Mouse (Mus musculus) forebrain, embryonic 10.5 days (tissue): ENCODE measurements around the gene Stk40. TPM values are rescaled to one million over a fixed set of nuclear protein-coding genes. Genes with fewer than 3 reads are reported as not detected.
"Not testable (repeated sequence)": the region's sequence is repeated elsewhere in the genome, so short reads cannot be mapped to it uniquely, and the experiment has no call there.

Experiments used
- DNase-seq: peaks from one replicate; pipeline ENCODE4 v3.0.0-alpha.2; 2017; ENCODE audit warnings: low spot score; ENCODE audit errors: extremely low spot score
- H3K27ac ChIP-seq: fragments of 300-500 bp; sonication (generic); 2 replicates; pipeline ENCODE4 v1.5.1; 2016; ENCODE audit warnings: mild to moderate bottlenecking
- H3K27me3 ChIP-seq: fragments of 300-500 bp; sonication (generic); 2 replicates; pipeline ENCODE4 v1.6.1; 2016; ENCODE audit warnings: mild to moderate bottlenecking; ENCODE audit not compliant: poor library complexity, severe bottlenecking
- H3K36me3 ChIP-seq: fragments of 300-500 bp; sonication (generic); replicated peaks from 2 replicates; pipeline ENCODE4 v1.6.1; 2016; ENCODE audit warnings: mild to moderate bottlenecking, moderate library complexity
- H3K4me1 ChIP-seq: fragments of 300-500 bp; sonication (generic); 2 replicates; pipeline ENCODE4 v1.6.1; 2016
- H3K4me3 ChIP-seq: fragments of 300-500 bp; sonication (generic); 2 replicates; pipeline ENCODE4 v1.5.1; 2016; ENCODE audit warnings: mild to moderate bottlenecking, moderate library complexity
- H3K9me3 ChIP-seq: fragments of 300-500 bp; sonication (generic); 2 replicates; pipeline ENCODE4 v1.6.1; 2016; ENCODE audit warnings: mild to moderate bottlenecking, moderate library complexity
- WGBS: fragments of 180-500 bp; shearing (Covaris S2); methylation state at CpG from one replicate; pipeline ENCODE4 v1.1.7; 2016; 5-methylcytosine and 5-hydroxymethylcytosine counted together
- polyA plus RNA-seq: library from polyadenylated mRNA; unstranded; fragments of >200 nt; fragmentation: Nextera tagmentation; extraction: Ambion mirVana; gene quantifications from 2 replicates; pipeline ENCODE4 v1.2.1, GENCODE M21; 2016

Gene Stk40
- polyA plus RNA-seq, 1 experiment from 2014 or later: 43.7 TPM

DNA sequence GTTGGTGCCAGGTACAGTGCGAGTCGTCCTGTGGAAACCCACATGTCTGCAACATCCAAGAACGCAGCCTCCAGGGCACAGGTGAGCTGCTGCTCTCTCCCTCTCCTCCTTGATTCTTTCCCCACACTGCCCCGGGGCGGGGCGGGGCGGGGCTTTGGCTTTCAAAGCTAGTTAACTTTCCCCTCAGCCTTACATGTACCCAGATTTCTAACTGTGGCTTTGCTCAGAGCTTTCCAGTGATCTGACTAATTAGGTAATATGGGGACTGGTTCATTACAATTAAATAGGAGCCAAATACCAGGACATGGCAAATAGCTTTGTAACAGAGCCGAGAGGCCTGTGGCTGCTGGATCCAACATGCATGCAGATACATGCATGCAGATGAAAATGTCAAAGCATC, 19.4 kb upstream of the Stk40 start:
- 78% methylated on average over 8 of the region's 8 CpGs for WGBS

DNA sequence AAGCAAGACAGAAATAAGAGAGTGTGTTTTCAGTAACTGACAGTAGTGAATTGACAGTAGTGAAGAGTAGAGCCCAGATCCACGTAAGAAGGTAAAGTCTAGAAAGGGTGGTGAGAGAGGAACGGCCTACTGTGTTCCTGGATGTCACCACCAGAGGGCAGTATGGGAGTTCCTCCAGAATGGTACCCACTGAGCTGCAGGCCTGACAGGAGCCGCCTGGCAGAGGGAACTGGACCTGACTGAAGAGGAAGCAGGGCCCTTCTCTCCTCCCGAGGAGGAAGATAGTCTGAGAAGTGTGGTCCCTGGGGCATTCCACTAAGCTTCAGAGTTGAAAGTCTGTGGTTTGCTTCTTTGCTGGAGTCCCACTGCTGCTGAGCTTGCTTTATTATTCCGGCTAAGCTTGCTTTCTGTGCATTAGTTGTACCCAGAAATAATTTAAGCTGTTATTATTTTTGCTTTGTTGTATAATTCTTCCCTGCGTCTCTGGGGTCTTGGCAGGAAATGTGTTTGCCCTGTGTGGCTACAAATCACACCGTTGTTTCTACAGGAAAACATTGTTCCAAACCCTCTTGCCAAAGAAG, 17.7 kb upstream of the Stk40 start:
- Histone ChIP-seq H3K9me3 (no peaks in the 10 kb centered on the region), H3K4me3 (no peak overlapping the region), H3K4me1 (0 out of 2 replicates have a peak, but pooled peaks cover 3% of the 10 kb centered on the region), H3K36me3 (peaks cover 26% of the 10 kb centered on the region), H3K27ac (no peak overlapping the region), H3K27me3 (no peaks in the 10 kb centered on the region)
- DNase-seq: peak; percentile 79
- 39% methylated on average over 7 of the region's 7 CpGs for WGBS

More for the DNA sequence above, 19.4 kb upstream of the Stk40 start:
- H3K27me3 ChIP-seq: no peaks in the 10 kb centered on the region
- 0 out of 2 replicates have a peak, but pooled peaks cover 3% of the 10 kb centered on the region for H3K4me1 ChIP-seq
- H3K27ac ChIP-seq: no peak overlapping the region
- no peak for DNase-seq
- no peaks in the 10 kb centered on the region for H3K9me3 ChIP-seq
- peaks cover 26% of the 10 kb centered on the region for H3K36me3 ChIP-seq
- no peak overlapping the region for H3K4me3 ChIP-seq

DNA sequence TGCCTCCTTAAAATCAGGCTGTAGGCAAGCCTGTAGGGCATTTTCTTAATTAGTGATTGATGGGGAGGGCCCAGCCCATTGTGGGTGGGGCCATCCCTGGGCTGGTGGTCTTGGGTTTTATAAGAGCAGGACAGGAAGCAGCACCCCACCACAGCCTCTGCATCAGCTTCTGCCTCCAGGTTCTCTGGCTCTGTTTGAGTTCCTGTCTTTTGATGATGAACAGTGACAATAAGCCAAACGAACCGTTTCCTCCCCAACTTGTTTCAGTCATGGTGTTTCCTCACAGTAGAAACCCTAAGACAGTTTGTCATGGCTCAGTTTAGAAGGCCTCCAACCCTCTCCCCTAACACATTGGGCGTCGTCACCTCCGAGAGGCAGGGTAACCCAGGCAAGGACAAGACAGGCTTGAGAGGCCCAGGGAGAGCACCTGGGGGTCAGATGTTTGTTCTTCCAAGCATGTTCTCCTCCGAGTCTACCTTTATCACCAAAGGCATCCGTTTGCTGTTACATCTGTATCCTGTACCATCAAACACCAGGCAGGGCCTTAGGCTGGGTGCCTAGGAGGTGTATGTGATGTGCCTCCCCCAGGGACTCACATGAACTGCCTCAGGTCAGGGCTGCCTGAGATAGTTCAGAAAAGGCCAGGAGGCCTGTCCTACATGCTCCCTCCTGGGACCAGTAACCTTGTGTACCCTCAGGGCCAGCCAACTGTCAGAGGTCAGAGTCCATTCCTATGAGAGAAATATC, 13.5 kb upstream of the Stk40 start:
- no peaks in the 10 kb centered on the region for H3K27me3 ChIP-seq
- H3K36me3 ChIP-seq: peaks cover 5% of the 10 kb centered on the region; the same call in 1 of the 2 replicates
- no peak overlapping the region for H3K4me3 ChIP-seq
- 89% methylated on average over 7 of the region's 7 CpGs for WGBS
- no peak overlapping the region for H3K27ac ChIP-seq
- 0 out of 2 replicates have a peak, but pooled peaks cover 3% of the 10 kb centered on the region for H3K4me1 ChIP-seq
- H3K9me3 ChIP-seq: no peaks in the 10 kb centered on the region
- DNase-seq: no peak

DNA sequence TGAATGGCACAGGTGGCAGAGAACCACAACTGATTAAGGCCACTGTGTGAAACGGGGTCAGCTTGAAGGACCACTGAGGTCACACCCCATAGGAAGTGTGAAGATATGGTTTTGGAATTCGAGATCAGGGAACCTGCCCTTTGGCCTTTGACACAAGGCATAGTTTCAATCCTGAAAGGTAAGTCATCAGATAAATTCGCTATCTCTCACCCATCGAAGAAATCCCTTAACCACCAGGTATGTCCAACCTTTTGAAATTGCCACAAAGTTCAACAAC, 13.0 kb upstream of the Stk40 start:
- Histone ChIP-seq H3K9me3 (no peaks in the 10 kb centered on the region), H3K4me1 (0 out of 2 replicates have a peak, but pooled peaks cover 3% of the 10 kb centered on the region)
- 90% methylated on average over 4 of the region's 4 CpGs for WGBS

DNA sequence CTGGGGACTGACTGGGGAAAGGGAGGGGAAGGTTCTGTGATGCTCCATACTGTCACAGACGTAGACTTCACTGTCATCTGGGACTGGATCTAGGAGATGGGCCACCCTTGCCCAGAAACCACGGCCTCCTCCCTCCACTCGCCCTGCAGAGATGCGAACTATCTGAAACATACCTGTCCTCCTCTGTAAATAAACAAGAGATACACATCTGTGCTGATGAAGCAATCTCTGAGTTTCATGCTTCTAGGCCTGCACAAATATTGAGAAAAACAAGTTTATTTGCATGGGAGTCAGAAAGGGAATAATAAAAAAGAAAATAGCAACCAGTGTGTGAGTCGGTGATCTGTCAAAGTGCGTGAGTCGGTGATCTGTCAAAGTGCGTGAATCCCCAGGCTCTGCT, 11.9 kb upstream of the Stk40 start:
- Histone ChIP-seq H3K36me3 (peaks cover 5% of the 10 kb centered on the region; the same call in 1 of the 2 replicates), H3K4me3 (no peak overlapping the region), H3K9me3 (no peaks in the 10 kb centered on the region), H3K27me3 (no peaks in the 10 kb centered on the region), H3K27ac (no peak overlapping the region), H3K4me1 (peaks cover 6% of the 10 kb centered on the region)
- WGBS: 88% methylated on average over 8 of the region's 8 CpGs
- DNase-seq: no peak

More for the DNA sequence above, 13.0 kb upstream of the Stk40 start:
- Histone ChIP-seq H3K4me3 (no peak overlapping the region), H3K36me3 (peaks cover 5% of the 10 kb centered on the region; the same call in 1 of the 2 replicates), H3K27ac (no peak overlapping the region), H3K27me3 (no peaks in the 10 kb centered on the region)
- no peak for DNase-seq

DNA sequence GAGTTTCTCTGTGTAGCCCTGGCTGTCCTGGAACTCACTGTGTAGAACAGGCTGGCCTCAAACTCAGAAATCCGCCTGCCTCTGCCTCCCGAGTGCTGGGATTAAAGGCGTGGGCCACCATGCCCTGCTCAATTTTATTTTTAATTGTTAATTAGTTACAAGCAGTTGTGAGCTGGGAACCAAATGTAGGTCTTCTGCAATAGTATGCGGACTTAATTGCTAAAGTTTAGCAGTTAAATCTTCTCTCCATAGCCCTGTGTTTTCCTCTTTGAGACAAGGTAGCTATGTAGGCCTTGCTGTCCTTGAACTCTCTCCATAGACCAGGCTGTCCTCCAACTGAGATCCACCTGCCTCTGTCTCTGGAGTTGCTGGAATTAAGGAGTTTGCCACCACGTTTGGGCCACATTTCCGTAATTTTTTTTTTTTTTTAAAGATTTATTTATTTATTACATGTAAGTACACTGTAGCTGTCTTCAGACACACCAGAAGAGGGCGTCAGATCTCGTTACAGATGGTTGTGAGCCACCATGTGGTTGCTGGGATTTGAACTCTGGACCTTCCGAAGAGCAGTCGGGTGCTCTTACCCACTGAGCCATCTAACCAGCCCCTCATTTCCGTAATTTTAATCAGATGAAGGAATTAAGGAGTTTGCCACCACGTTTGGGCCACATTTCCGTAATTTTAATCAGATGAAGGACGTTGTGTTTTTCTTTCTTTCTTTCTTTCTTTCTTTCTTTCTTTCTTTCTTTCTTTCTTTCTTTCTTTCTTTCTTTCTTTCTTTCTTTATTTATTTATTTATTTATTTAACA, 7.9 kb upstream of the Stk40 start:
- H3K27me3 ChIP-seq, H3K9me3 ChIP-seq, DNase-seq: not testable (repeated sequence)
- Histone ChIP-seq H3K27ac (peak overlapping the region; percentile 93), H3K4me1 (peaks cover 21% of the 10 kb centered on the region), H3K4me3 (peak overlapping the region; percentile 74), H3K36me3 (peaks cover 32% of the 10 kb centered on the region)
- 59% methylated on average over 14 of the region's 14 CpGs for WGBS

DNA sequence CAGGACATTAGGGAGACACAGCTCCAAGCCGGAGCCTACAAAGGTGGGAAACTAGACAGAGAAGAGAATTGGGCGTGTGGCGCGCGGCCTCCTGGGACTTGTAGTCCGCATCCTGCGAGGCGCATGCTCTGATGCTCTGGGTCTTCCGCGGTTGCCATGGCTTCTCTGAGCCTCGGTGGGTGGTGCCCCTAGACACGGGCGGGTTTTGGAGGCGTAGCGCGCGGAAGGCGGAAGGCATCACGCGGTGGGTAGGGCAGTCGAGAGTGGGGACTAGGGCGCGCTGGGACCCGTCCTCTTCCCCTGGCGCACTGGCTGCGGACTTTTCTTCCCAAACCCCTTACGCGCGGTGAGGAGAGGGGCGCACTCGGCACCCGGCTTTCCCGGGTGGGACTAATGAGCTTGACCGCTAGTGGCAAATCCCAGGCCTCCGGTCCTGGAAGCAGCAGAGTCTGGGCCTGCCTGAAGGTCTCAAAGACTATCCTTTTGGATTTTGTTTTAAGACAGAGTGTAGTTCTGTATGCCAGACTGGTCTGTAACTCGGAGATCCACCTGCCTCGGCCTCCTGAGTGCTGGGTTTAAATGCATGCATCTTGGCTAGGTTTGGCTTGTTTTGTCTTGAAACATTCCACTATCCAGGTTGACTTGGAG, 7.2 kb upstream of the Stk40 start, which contains the start of gene Lsm10:
Gene Lsm10 (plus strand): TSS at position 160 of the 648 bp plus-strand sequence.
- Histone ChIP-seq H3K27me3 (no peaks in the 10 kb centered on the region), H3K9me3 (no peaks in the 10 kb centered on the region), H3K36me3 (peaks cover 32% of the 10 kb centered on the region), H3K27ac (peak within 1 kb of the TSS; percentile 93), H3K4me1 (peaks cover 21% of the 10 kb centered on the region), H3K4me3 (peak within 1 kb of the TSS; percentile 74)
- 4% methylated on average over 37 of the region's 37 CpGs for WGBS
- peak; percentile 97 for DNase-seq

DNA sequence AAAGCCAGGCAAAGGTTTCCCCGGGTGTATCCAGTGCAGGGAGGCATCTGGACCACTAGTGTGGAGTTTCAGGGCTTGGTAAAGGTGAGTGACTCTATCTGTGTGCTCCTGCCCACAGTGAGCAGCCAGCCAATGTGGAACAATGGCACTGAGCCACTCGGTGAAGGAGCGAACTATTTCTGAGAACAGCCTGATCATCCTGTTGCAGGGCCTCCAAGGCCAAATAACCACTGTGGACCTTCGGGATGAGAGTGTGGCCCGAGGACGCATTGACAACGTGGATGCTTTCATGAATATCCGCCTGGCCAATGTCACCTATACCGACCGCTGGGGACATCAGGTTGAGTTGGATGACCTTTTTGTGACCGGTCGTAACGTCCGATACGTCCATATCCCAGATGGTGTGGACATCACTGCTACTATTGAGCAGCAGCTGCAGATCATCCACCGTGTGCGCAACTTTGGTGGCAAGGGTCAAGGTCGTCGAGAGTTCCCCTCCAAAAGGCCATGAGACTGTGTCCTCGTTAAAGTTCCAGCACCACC, 6.0 kb upstream of the Stk40 start:
- Histone ChIP-seq H3K27me3 (no peaks in the 10 kb centered on the region), H3K36me3 (peaks cover 32% of the 10 kb centered on the region), H3K4me3 (peak overlapping the region; percentile 74; the same call in 1 of the 2 replicates), H3K9me3 (no peaks in the 10 kb centered on the region), H3K4me1 (peaks cover 29% of the 10 kb centered on the region), H3K27ac (no peak overlapping the region)
- no peak for DNase-seq
- WGBS: 96% methylated on average over 20 of the region's 20 CpGs

DNA sequence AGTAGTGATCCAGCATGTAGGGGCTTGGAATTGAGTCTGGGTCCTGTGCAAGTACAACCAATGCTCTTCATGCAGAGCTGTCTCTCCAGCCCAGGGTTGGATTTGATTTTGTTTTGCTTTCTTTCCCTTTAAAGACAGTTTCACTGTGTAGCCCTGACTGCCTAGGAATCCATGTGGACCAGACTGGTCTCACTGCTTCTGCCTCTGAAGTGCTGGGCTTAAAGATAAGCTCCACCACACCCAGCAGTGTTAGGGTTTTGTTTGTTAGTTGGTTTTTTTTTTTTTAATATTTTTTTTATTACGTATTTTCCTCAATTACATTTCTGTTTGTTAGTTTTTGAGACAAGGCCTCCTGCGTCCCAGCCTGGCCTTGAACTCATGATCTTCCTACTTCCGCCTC, 4.4 kb upstream of the Stk40 start:
- no peak for DNase-seq
- H3K9me3 ChIP-seq: no peaks in the 10 kb centered on the region
- H3K4me1 ChIP-seq: peaks cover 43% of the 10 kb centered on the region
- H3K27ac ChIP-seq: no peak overlapping the region
- WGBS: 90% methylated on average over 3 of the region's 3 CpGs
- H3K27me3 ChIP-seq: no peaks in the 10 kb centered on the region
- H3K36me3 ChIP-seq: peaks cover 32% of the 10 kb centered on the region
- H3K4me3 ChIP-seq: no peak overlapping the region

DNA sequence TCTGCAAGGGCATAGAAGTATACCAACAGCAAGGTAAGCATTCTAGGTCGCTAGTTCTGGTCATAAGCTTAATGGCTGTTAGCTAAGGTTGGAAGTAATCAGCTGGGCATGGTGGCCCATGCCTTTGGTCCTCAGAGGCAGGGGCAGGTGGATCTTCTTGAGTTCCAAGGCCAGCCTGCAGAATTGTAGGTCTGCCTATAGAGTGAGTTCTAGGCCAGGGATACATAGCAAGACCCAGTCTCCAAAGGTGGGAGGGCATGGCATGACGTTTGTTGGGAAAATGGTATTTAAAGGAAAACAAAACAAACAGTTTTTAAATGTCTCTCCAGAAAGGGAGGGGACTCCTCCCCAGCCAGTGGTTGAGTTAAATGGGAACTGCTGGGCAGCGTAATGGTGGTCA, 3.0 kb upstream of the Stk40 start:
- peaks cover 32% of the 10 kb centered on the region for H3K36me3 ChIP-seq
- H3K27ac ChIP-seq: no peak overlapping the region
- no peak for DNase-seq
- no peaks in the 10 kb centered on the region for H3K27me3 ChIP-seq
- WGBS: 86% methylated on average over 3 of the region's 3 CpGs
- H3K4me3 ChIP-seq: no peak overlapping the region
- no peaks in the 10 kb centered on the region for H3K9me3 ChIP-seq
- H3K4me1 ChIP-seq: peaks cover 56% of the 10 kb centered on the region

DNA sequence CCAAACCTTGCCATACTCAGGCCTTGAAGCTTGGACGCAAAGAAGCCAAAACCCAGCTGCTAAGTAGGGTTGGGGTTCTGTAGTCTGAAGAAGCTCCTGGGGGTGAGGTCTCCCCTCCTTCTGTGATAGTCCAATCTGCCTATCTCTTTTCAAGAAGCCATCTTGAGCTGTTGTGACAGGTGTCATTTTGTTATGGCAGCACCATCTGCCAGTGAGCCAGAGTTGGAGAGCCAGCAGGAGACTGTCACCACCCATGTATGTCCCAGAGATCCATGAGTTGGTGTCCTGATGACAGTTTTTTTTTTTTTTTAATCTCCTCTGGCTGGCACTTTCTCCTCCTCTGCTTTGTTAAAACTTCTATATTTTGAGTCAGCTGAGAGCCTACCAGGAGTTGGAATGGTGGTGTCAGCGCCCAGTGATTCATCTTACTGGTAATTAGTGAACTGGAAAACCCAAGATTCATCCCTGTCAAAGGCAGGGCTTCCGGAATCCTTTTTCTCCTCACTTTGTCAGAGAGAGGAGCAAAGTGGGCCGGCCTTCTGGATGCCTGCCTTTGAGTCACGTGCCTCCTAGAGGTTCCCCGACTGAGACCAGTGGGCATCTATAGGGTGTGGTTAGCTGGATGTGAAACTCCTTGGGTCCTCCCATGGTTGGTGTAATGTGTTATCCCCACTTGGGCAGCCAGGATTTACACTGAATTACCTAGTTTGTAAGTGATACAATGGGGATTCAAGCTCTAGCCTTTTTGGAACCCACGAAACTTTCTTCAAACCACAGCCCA, 1.5 kb upstream of the Stk40 start:
- Histone ChIP-seq H3K9me3 (no peaks in the 10 kb centered on the region), H3K4me3 (peak overlapping the region; percentile 90), H3K27me3 (no peaks in the 10 kb centered on the region), H3K4me1 (peaks cover 56% of the 10 kb centered on the region), H3K36me3 (peaks cover 32% of the 10 kb centered on the region), H3K27ac (peak overlapping the region; percentile 90)
- DNase-seq: no peak
- 43% methylated on average over 7 of the region's 7 CpGs for WGBS
